8 mouse cellular contexts compared by ENCODE assay signal in the genomic region with DNA sequence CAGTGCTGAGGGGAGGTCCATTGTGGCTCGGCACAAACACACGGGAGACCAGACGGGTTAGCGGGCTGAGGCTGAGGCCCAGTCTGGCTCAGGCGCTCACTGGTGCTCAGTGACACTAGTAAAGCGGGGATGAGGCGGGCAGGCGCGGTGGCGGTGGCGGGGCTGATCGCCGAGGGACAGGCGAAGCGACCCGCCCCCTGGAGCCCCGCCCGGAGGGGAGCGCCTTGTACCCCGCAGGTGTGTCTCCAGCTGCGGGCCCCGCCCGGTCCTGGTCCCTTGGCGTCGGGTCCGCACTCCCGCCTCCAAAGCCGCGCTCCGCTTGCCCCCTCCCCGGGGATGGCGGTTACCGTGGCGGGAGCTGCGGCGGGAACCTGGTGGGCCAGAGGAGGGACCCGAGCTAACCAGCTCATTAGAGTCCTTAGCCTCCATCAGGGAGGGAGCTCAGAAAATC. TPM values are rescaled to one million over a fixed set of nuclear protein-coding genes. Genes with fewer than 3 reads are reported as not detected.
DNase-seq lines count a peak whose midpoint lies in the region; ATAC-seq and TF ChIP-seq lines count a peak whose summit lies in the region.

No protein-coding gene starts in this region.

- no peaks in the 10 kb centered on the region for H3K27me3 ChIP-seq in liver, embryonic 12.5 days (replicated peaks)
- no peaks in the 10 kb centered on the region for H3K27me3 ChIP-seq in neural tube, embryonic 12.5 days (replicated peaks)

- peak overlapping the region; percentile 95 for H3K4me3 ChIP-seq in gastrocnemius, adult 2 months
- peak overlapping the region; percentile 95 for H3K4me3 ChIP-seq in liver, embryonic 12.5 days
- H3K4me3 ChIP-seq in neural tube, embryonic 12.5 days = peak overlapping the region; percentile 92

- H3K9me3 ChIP-seq in liver, embryonic 12.5 days (replicated peaks) = no peaks in the 10 kb centered on the region
- no peaks in the 10 kb centered on the region for H3K9me3 ChIP-seq in neural tube, embryonic 12.5 days

- H3K27ac ChIP-seq in gastrocnemius, adult 2 months = peak overlapping the region; percentile 89
- H3K27ac ChIP-seq in liver, embryonic 12.5 days = peak overlapping the region; percentile 93
- 0 out of 2 replicates have a peak overlapping the region, but pooled peaks have one; percentile 20 for H3K27ac ChIP-seq in neural tube, embryonic 12.5 days

- H3K4me1 ChIP-seq in liver, embryonic 12.5 days = peaks cover 32% of the 10 kb centered on the region
- peaks cover 7% of the 10 kb centered on the region; the same call in 1 of the 2 replicates for H3K4me1 ChIP-seq in neural tube, embryonic 12.5 days

- H3K36me3 ChIP-seq in liver, embryonic 12.5 days = peaks cover 35% of the 10 kb centered on the region
- H3K36me3 ChIP-seq in neural tube, embryonic 12.5 days = peaks cover 8% of the 10 kb centered on the region

- intact Hi-C loops in gastrocnemius, adult 2 months (cut with DNase I) = loop anchor here (2.0 to 5.0 kb wide), 2 partner anchors 46 to 53 kb away; partner anchors contain the start of genes Abhd18 and Mfsd8

- peak; percentile 77 for ATAC-seq in erythroid progenitor cell, adult 5-6 weeks (replicated peaks; ENCODE audit: low FRiP score, poor library complexity, severe bottlenecking)
- peak; percentile 23 for ATAC-seq in inflammation-experienced regulatory T-cells, adult 6 months
- peak; percentile 86 for ATAC-seq in liver, embryonic 12.5 days
- ATAC-seq in neural tube, embryonic 12.5 days (ENCODE audit: low FRiP score, low read depth) = peak; percentile 85

- peak overlapping the region; percentile 96 for H3K9ac ChIP-seq in liver, embryonic 12.5 days
- H3K9ac ChIP-seq in neural tube, embryonic 12.5 days = peak overlapping the region; percentile 87

- WGBS in liver, embryonic 12.5 days (ENCODE audit: insufficient replicate concordance) = under 1% methylated on average over 36 of the region's 37 CpGs
- 0% methylated on average over 35 of the region's 37 CpGs for WGBS in neural tube, embryonic 12.5 days

- H3K4me2 ChIP-seq in liver, embryonic 12.5 days = peak overlapping the region; percentile 91
- H3K4me2 ChIP-seq in neural tube, embryonic 12.5 days (replicated peaks) = peak overlapping the region; percentile 97

- peak; percentile 56 for DNase-seq in gastrocnemius, adult 2 months
- no peak for DNase-seq in gastrocnemius, adult 8-10 months (ENCODE audit: low spot score in 2 of 2)
- DNase-seq in WW6 (ENCODE audit: low read depth, low spot score) = peak; percentile 18
- peak; percentile 47 to 55 for DNase-seq in thymus, adult 18-20 months

- no peak for TF ChIP-seq CTCF in gastrocnemius, adult 2 months (IDR thresholded peaks at IDR 0.05)

RNA-seq across cellular contexts. Expression of gene Plk4, which starts 0.6 kb away (rescaled TPM):
- total RNA-seq in gastrocnemius, adult 2 months (2021) = 1 to 10 TPM in 1 of 2 experiments, under 1 TPM in 1; 0.66 to 1.7 TPM
- total RNA-seq in gastrocnemius, adult 8-10 months (2022) = under 1 TPM; 0.41 to 0.48 (median 0.44) TPM
- total RNA-seq in erythroid progenitor cell, adult 5-6 weeks (2015; ENCODE audit: low replicate concordance) = 142 and 182 TPM in 2 replicates
- total RNA-seq in erythroid progenitor cell, adult 5-6 weeks (2017; ENCODE audit: low replicate concordance) = 197 and 209 TPM in 2 replicates
- 10 to 100 TPM in 1 of 3 experiments, 1 to 10 TPM in 2; 4.8 to 19.8 (median 6.1) TPM for polyA plus RNA-seq in inflammation-experienced regulatory T-cells, adult 6 months (2017; shearing (Covaris generic))
- 57.3 and 59.0 TPM in 2 replicates for polyA plus RNA-seq in liver, embryonic 12.5 days (2016; fragmentation: Nextera tagmentation; extraction: Ambion mirVana)
- 37.1 and 43.0 TPM in 2 replicates for polyA plus RNA-seq in neural tube, embryonic 12.5 days (2016; fragmentation: Nextera tagmentation; extraction: Ambion mirVana)

RNA-seq across cellular contexts. Expression of gene Mfsd8, which starts 46.3 kb away (rescaled TPM):
- total RNA-seq in gastrocnemius, adult 2 months (2021) = 10 to 100 TPM; 15.6 to 21.0 TPM
- total RNA-seq in gastrocnemius, adult 8-10 months (2022) = 10 to 100 TPM; 16.1 to 22.2 (median 18.2) TPM
- total RNA-seq in erythroid progenitor cell, adult 5-6 weeks (2015; ENCODE audit: low replicate concordance) = 9.0 and 15.5 TPM in 2 replicates
- total RNA-seq in erythroid progenitor cell, adult 5-6 weeks (2017; ENCODE audit: low replicate concordance) = 6.9 and 9.7 TPM in 2 replicates
- polyA plus RNA-seq in inflammation-experienced regulatory T-cells, adult 6 months (2017; shearing (Covaris generic)) = 10 to 100 TPM; 14.5 to 20.9 (median 15.2) TPM
- 5.7 and 6.1 TPM in 2 replicates for polyA plus RNA-seq in liver, embryonic 12.5 days (2016; fragmentation: Nextera tagmentation; extraction: Ambion mirVana)
- 9.4 and 9.6 TPM in 2 replicates for polyA plus RNA-seq in neural tube, embryonic 12.5 days (2016; fragmentation: Nextera tagmentation; extraction: Ambion mirVana)

RNA-seq across cellular contexts. Expression of gene Abhd18, which starts 46.4 kb away (rescaled TPM):
- total RNA-seq in gastrocnemius, adult 2 months (2021) = 10 to 100 TPM; 12.3 to 44.5 TPM
- total RNA-seq in gastrocnemius, adult 8-10 months (2022) = 10 to 100 TPM in 3 of 4 experiments, 1 to 10 TPM in 1; 9.1 to 18.1 (median 13.6) TPM
- total RNA-seq in erythroid progenitor cell, adult 5-6 weeks (2015; ENCODE audit: low replicate concordance) = 0.36 and 7.1 TPM in 2 replicates
- total RNA-seq in erythroid progenitor cell, adult 5-6 weeks (2017; ENCODE audit: low replicate concordance) = 7.3 and 7.6 TPM in 2 replicates
- 10 to 100 TPM; 14.7 to 18.8 (median 18.4) TPM for polyA plus RNA-seq in inflammation-experienced regulatory T-cells, adult 6 months (2017; shearing (Covaris generic))
- polyA plus RNA-seq in liver, embryonic 12.5 days (2016; fragmentation: Nextera tagmentation; extraction: Ambion mirVana) = 4.2 and 4.4 TPM in 2 replicates
- polyA plus RNA-seq in neural tube, embryonic 12.5 days (2016; fragmentation: Nextera tagmentation; extraction: Ambion mirVana) = 12.2 and 14.4 TPM in 2 replicates

RNA-seq across cellular contexts. Expression of gene Hspa4l, which starts 56.1 kb away (rescaled TPM):
- total RNA-seq in gastrocnemius, adult 2 months (2021) = 10 to 100 TPM in 1 of 2 experiments, 1 to 10 TPM in 1; 5.7 to 10.4 TPM
- total RNA-seq in gastrocnemius, adult 8-10 months (2022) = 1 to 10 TPM; 3.7 to 7.8 (median 5.1) TPM
- total RNA-seq in erythroid progenitor cell, adult 5-6 weeks (2015; ENCODE audit: low replicate concordance) = 84.3 and 85.8 TPM in 2 replicates
- 58.1 and 152 TPM in 2 replicates for total RNA-seq in erythroid progenitor cell, adult 5-6 weeks (2017; ENCODE audit: low replicate concordance)
- polyA plus RNA-seq in inflammation-experienced regulatory T-cells, adult 6 months (2017; shearing (Covaris generic)) = 10 to 100 TPM; 21.5 to 44.4 (median 25.4) TPM
- 20.9 and 23.2 TPM in 2 replicates for polyA plus RNA-seq in liver, embryonic 12.5 days (2016; fragmentation: Nextera tagmentation; extraction: Ambion mirVana)
- 59.4 and 64.4 TPM in 2 replicates for polyA plus RNA-seq in neural tube, embryonic 12.5 days (2016; fragmentation: Nextera tagmentation; extraction: Ambion mirVana)

Comparison
In these comparisons a context has a peak if more than half of its experiments do, and no peak if none do; other contexts are left out.
1. DNase-seq: peak in gastrocnemius, adult 2 months (single experiment), WW6 (single experiment) and thymus, adult 18-20 months (2 of 2); none in gastrocnemius, adult 8-10 months (0 of 2).
2. H3K27ac ChIP-seq: peak in every context shown above with its lines; median percentile 93 in liver, embryonic 12.5 days; 89 in gastrocnemius, adult 2 months; 20 in neural tube, embryonic 12.5 days.
3. ATAC-seq: peak in every context shown above with its lines; median percentile 86 in liver, embryonic 12.5 days; 85 in neural tube, embryonic 12.5 days; 77 in erythroid progenitor cell, adult 5-6 weeks; 23 in inflammation-experienced regulatory T-cells, adult 6 months.
4. RNA of gene Plk4, which starts 0.6 kb away (total RNA-seq): 142 to 209 TPM in erythroid progenitor cell, adult 5-6 weeks; 0.66 to 1.7 TPM in gastrocnemius, adult 2 months and 0.41 to 0.48 TPM in gastrocnemius, adult 8-10 months; every median in the first group is over 10 times any median in the second.
5. Peak in every context shown above with its lines, with median percentiles within 50 percentile points of each other: H3K4me3 ChIP-seq.